Mouse (Mus musculus) bone marrow, adult 2 months (tissue): ENCODE results near the gene Zup1.

Source experiments
- CTCF ChIP-seq: fragments of 200-500 bp; IDR thresholded peaks from 2 replicates; pipeline ENCODE4 v1.5.1; 2011; ENCODE audit warnings: low read length, control low read depth; ENCODE audit not compliant: control insufficient read depth, insufficient read depth
- POLR2A ChIP-seq: fragments of 200-500 bp; IDR thresholded peaks from 2 replicates; pipeline ENCODE4 v1.6.1; 2011; ENCODE audit warnings: low read depth, mild to moderate bottlenecking, control low read depth, low read length, borderline replicate concordance; ENCODE audit not compliant: control insufficient read depth

GRCm38 (mm10) chr10:33870441-33870840 lies 80.6 kb downstream of the Zup1 start:
- TF ChIP-seq CTCF = no peak
- no peak for TF ChIP-seq POLR2A
